Mouse (Mus musculus) heart, adult 2 months (tissue): Measurements from ENCODE around the gene Hacd1.

Source experiments
- CTCF ChIP-seq: fragments of 200-600 bp; IDR thresholded peaks from 2 replicates; pipeline ENCODE4 v1.8.1; 2022; ENCODE audit warnings: antibody characterized with exemption, mild to moderate bottlenecking, moderate library complexity
- EP300 ChIP-seq: fragments of 200-500 bp; IDR thresholded peaks from 2 replicates; pipeline ENCODE4 v1.6.1; 2011; ENCODE audit warnings: low read depth, low read length, control low read depth; ENCODE audit not compliant: insufficient read depth
- POLR2A ChIP-seq: fragments of 200-500 bp; IDR thresholded peaks from 2 replicates; pipeline ENCODE4 v1.6.1; 2011; ENCODE audit warnings: mild to moderate bottlenecking, low read depth, low read length, control low read depth; ENCODE audit not compliant: insufficient read depth

DNA sequence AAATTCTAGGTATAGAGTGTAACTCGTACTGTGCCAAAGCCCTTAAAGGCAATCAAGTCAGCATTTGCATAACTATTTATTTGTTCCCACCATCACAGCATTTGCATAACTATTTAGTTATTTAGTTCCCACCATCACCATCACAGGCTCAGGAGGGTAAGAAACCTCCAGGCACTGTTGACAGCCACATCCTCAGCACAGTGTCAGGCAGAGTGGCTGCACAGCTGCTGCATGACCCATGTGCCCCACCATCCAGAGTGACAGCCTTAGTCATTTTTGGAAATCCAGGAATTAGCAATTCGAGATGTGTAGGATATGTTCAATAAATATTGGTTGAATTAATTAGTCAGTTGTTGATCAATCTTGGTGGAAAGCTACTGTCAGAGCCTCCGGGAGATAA is 12.9 kb downstream of the Hacd1 start:
- TF ChIP-seq POLR2A (no peak), CTCF (no peak), EP300 (no peak)
